ENCODE assay signal across 25 mouse cellular contexts in the genomic region with DNA sequence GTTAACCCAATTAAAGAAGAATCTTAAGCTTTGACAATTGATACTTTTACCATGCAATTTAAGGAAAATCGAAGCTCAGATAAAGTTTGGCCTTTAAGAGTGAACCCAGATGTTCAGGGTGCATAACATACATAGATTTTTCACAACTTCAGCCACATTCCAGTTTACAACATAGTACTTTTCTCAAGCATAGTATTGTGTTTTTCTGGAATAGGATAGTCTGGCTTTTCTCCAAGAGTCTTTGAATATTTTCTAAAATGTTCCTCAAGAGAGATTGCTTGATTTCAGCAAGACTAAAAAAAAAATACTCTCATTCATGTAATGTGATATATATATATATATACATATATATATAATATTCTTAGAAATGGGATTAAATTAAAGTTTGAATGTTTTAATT. TPM values are rescaled to one million over a fixed set of nuclear protein-coding genes. Genes with fewer than 3 reads are reported as not detected.
"Had no signal": no experiment of that assay in that cellular context is flagged by ENCODE, and none has a peak within 500 bp of the region (broad histone marks: within the 10 kb centered on the region; RNA-seq: fewer than 3 reads in every experiment).

No protein-coding gene starts in this region.

- H3K9me3 ChIP-seq: heart, embryonic 13.5 days; heart, embryonic 15.5 days; hindbrain, embryonic 10.5 days; hindbrain, embryonic 12.5 days; intestine, embryonic 15.5 days; limb, embryonic 13.5 days; liver, embryonic 13.5 days had no signal

- DNase-seq: gastrocnemius, postnatal 14 days; gastrocnemius, postnatal 36 days; heart, adult 11 months; heart, adult 2 months; heart, postnatal 4 days; kidney, adult 18-20 months; kidney, adult 8-10 months; kidney, postnatal 25 days; kidney, postnatal 4 days; liver; liver, embryonic 13.5 days had no signal

- ATAC-seq: hindbrain, embryonic 16.5 days; inflammation-experienced regulatory T-cells, adult 6 months; intestine, embryonic 15.5 days; intestine, postnatal 0 days had no signal

- H3K36me3 ChIP-seq: heart, embryonic 13.5 days; heart, embryonic 15.5 days; hindbrain, embryonic 10.5 days; hindbrain, embryonic 12.5 days; intestine, embryonic 15.5 days; limb, embryonic 13.5 days; liver, embryonic 13.5 days had no signal

- H3K4me2 ChIP-seq: heart, embryonic 11.5 days; heart, embryonic 13.5 days; heart, embryonic 15.5 days; hindbrain, embryonic 12.5 days; hindbrain, embryonic 14.5 days; intestine, embryonic 15.5 days; limb, embryonic 13.5 days; liver, embryonic 11.5 days; liver, embryonic 13.5 days had no signal

- H3K4me3 ChIP-seq: heart, adult 2 months; heart, embryonic 13.5 days; heart, embryonic 15.5 days; hindbrain, embryonic 10.5 days; hindbrain, embryonic 12.5 days; intestine, embryonic 15.5 days; layer of hippocampus, adult 2 months; left cerebral cortex, adult 2 months; limb, embryonic 13.5 days; liver, embryonic 13.5 days had no signal

- H3K4me1 ChIP-seq: hindbrain, embryonic 10.5 days; intestine, embryonic 15.5 days; liver, embryonic 13.5 days had no signal

- H3K27ac ChIP-seq: heart, adult 2 months; heart, embryonic 13.5 days; heart, embryonic 15.5 days; hindbrain, embryonic 10.5 days; hindbrain, embryonic 12.5 days; hindbrain, embryonic 14.5 days; intestine, embryonic 15.5 days; layer of hippocampus, adult 2 months; left cerebral cortex, adult 2 months; limb, embryonic 13.5 days; liver, embryonic 13.5 days had no signal

- H3K9ac ChIP-seq: heart, embryonic 13.5 days; heart, embryonic 15.5 days; hindbrain, embryonic 12.5 days; hindbrain, embryonic 14.5 days; intestine, embryonic 15.5 days; limb, embryonic 13.5 days; liver, embryonic 13.5 days had no signal

- H3K27me3 ChIP-seq: heart, embryonic 13.5 days; heart, embryonic 15.5 days; hindbrain, embryonic 12.5 days; intestine, embryonic 15.5 days; limb, embryonic 13.5 days; liver, embryonic 13.5 days had no signal

RNA-seq across cellular contexts. Expression of gene Col28a1, which starts 27.7 kb away (rescaled TPM):
- polyA plus RNA-seq: heart, embryonic 11.5 days; inflammation-experienced regulatory T-cells, adult 6 months; liver, embryonic 11.5 days had no signal
